14 mouse cellular contexts compared by ENCODE assay signal in the genomic region with DNA sequence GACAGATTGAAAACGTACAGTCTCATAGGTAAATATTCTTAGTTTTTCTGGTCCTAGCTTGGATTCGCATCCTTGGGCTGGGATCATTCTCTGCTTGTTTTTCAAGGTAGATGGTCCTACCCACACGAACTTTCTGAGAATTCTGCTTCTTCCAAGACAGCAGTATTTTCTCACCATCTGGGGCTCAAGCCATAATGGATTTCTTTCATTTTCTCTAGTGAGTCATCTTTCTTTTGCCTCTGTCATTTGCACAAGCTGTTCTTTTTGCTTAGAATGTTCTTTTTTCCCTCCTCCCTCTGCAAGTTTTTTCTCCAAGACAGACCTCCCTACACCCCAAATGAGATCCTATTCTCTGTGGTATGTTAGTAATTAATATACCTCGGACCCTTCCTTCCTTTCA.
"Had no signal": no experiment of that assay in that cellular context is flagged by ENCODE, and none has a peak within 500 bp of the region (broad histone marks: within the 10 kb centered on the region; RNA-seq: fewer than 3 reads in every experiment).

No protein-coding gene starts in this region.

- DNase-seq: kidney, adult 9 months; kidney, postnatal 36 days; lung, embryonic 14.5 days; lung, postnatal 10 days; lung, postnatal 4 days; midbrain, embryonic 14.5 days; thymus, adult 2 months; thymus, postnatal 25 days had no signal

- H3K27ac ChIP-seq: kidney, postnatal 0 days; limb, embryonic 15.5 days; liver, embryonic 12.5 days; midbrain, embryonic 10.5 days; neural tube, embryonic 15.5 days had no signal

- H3K4me3 ChIP-seq: limb, embryonic 15.5 days; liver, embryonic 12.5 days; midbrain, embryonic 10.5 days; myocyte; neural tube, embryonic 15.5 days had no signal
